Mouse (Mus musculus) midbrain, embryonic 13.5 days (tissue): Measurements from ENCODE around the gene Usp2. TPM values are rescaled to one million over a fixed set of nuclear protein-coding genes. Genes with fewer than 3 reads are reported as not detected.

Source experiments
- ATAC-seq: fragments of 200-750 bp; cut with Nextera tagmentation; 2 replicates; pipeline ENCODE4 v1.8.0; 2017; ENCODE audit warnings: mild to moderate bottlenecking, moderate TSS enrichment, moderate library complexity
- H3K27ac ChIP-seq: fragments of 300-500 bp; sonication (generic); 2 replicates; pipeline ENCODE4 v1.5.1; 2015; ENCODE audit warnings: inconsistent platforms, mild to moderate bottlenecking, moderate library complexity
- H3K27me3 ChIP-seq: fragments of 300-500 bp; sonication (generic); 2 replicates; pipeline ENCODE4 v1.6.1; 2015; ENCODE audit warnings: mild to moderate bottlenecking, inconsistent platforms
- H3K36me3 ChIP-seq: fragments of 300-500 bp; sonication (generic); 2 replicates; pipeline ENCODE4 v1.6.1; 2015; ENCODE audit warnings: mild to moderate bottlenecking, inconsistent platforms
- H3K4me1 ChIP-seq: fragments of 300-500 bp; sonication (generic); replicated peaks from 2 replicates; pipeline ENCODE4 v1.6.1; 2015; ENCODE audit warnings: inconsistent platforms
- H3K4me2 ChIP-seq: fragments of 300-500 bp; sonication (generic); replicated peaks from 2 replicates; pipeline ENCODE4 v1.6.1; 2015; ENCODE audit warnings: moderate library complexity, mild to moderate bottlenecking, inconsistent platforms
- H3K4me3 ChIP-seq: fragments of 300-500 bp; sonication (generic); replicated peaks from 2 replicates; pipeline ENCODE4 v1.5.1; 2015; ENCODE audit warnings: mild to moderate bottlenecking, inconsistent platforms
- H3K9ac ChIP-seq: fragments of 300-500 bp; sonication (generic); replicated peaks from 2 replicates; pipeline ENCODE4 v1.6.1; 2015; ENCODE audit warnings: mild to moderate bottlenecking, inconsistent platforms
- H3K9me3 ChIP-seq: fragments of 300-500 bp; sonication (generic); 2 replicates; pipeline ENCODE4 v1.6.1; 2016; ENCODE audit warnings: mild to moderate bottlenecking, inconsistent platforms
- WGBS: fragments of 180-500 bp; shearing (Covaris S2); methylation state at CpG from one replicate; pipeline ENCODE4 v1.1.7; 2015; 5-methylcytosine and 5-hydroxymethylcytosine counted together
- polyA plus RNA-seq: library from polyadenylated mRNA; unstranded; fragments of >200 nt; fragmentation: Nextera tagmentation; extraction: Ambion mirVana; gene quantifications from 2 replicates; pipeline ENCODE4 v1.2.1, GENCODE M21; 2015

Gene Usp2
- polyA plus RNA-seq, 1 experiment from 2014 or later = 8.3 TPM

DNA sequence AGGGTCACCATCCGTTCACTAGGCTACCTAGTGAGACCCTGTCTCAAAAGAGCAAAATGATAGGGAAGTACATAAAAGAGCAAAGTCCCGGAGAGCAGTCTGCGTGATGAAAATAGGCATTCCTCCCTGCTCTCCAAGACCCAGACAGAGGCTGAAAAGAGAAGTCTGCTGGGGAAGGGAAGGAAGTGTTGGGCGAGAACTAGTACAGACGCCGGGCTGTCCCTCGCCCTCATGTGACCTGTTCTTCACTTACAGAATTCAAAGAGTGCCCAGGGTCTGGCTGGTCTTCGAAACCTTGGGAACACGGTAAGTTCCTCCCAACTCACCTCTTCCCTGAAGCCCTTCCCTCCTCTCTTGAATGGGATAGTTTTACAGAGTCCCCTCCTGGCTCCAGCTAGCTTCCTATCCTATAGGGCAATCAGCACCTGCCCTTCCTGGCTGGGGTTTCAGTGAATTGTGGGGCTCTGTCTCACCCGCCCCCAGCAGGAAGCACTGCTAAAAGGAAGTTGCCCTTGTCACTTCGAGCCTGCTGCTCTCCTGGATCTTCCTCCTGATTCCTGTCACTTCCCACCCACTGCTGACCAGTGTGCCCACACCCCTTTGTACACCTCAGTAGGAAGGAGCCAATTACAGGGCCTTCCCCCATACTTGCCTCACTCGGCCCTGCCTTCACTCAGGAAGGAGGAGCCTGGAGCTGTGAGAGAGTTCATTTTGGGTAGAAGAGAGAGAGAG, 22.2 kb downstream of the Usp2 start:
- Histone ChIP-seq H3K27me3 (peaks cover 50% of the 10 kb centered on the region), H3K4me2 (no peak overlapping the region), H3K4me3 (no peak overlapping the region), H3K4me1 (peaks cover 29% of the 10 kb centered on the region), H3K9ac (no peak overlapping the region), H3K9me3 (no peaks in the 10 kb centered on the region), H3K27ac (no peak overlapping the region), H3K36me3 (0 out of 2 replicates have a peak, but pooled peaks cover 4% of the 10 kb centered on the region)
- 70% methylated on average over 12 of the region's 12 CpGs for WGBS
- no peak for ATAC-seq

DNA sequence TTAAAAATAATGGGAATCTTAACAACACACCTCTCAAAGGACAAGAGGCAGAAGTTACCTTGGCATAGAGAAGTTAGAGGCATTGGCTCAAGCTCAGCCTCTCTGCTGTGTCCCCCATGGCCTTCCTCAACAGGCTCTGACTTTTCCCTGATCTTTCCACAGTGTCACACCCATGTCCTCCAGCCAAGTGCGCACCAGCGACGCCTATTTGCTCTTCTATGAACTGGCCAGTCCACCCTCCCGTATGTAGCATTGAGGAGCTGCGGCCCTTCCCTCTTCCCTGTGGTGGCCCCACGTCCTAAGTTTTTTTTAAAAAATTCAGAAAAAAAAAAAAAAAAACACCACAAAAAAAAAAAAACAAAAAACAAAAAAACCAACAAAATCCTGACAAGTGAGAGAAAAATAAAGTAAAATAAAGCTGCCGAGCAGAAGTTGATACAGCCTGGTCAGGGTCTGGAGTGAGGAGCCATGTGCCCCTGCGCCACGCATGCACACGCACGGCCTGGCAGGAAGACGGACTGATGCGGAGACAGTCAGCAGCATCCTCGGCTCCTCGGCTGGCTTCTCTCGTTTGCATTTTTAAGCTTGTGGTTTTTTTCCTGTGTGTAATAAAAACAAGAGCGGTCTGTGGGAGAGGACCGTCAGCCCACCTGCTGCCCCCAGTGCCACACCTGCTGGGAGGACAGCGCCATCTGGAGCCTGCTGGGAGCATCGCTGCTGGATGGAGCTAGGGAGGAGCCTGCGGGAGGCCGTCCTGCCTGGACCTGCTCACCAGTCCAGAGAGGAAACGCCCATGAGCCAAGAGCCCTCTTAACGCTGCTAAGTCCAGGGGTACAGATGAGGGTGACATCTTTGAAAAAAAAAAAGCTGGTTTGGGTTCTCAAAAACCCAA, 27.0 kb downstream of the Usp2 start:
- Histone ChIP-seq H3K4me1 (peaks cover 18% of the 10 kb centered on the region), H3K9ac (0 out of 2 replicates have a peak overlapping the region, but pooled peaks have one; percentile 23), H3K27me3 (peaks cover 7% of the 10 kb centered on the region), H3K27ac (no peak overlapping the region), H3K9me3 (no peaks in the 10 kb centered on the region), H3K36me3 (0 out of 2 replicates have a peak, but pooled peaks cover 4% of the 10 kb centered on the region), H3K4me3 (0 out of 2 replicates have a peak overlapping the region, but pooled peaks have one; percentile 18), H3K4me2 (peak overlapping the region; percentile 48)
- ATAC-seq = peak; percentile 77
- WGBS = 29% methylated on average over 24 of the region's 24 CpGs

- Histone ChIP-seq H3K9ac (no peak overlapping the region), H3K4me1 (peaks cover 18% of the 10 kb centered on the region), H3K27ac (no peak overlapping the region), H3K9me3 (no peaks in the 10 kb centered on the region), H3K27me3 (no peaks in the 10 kb centered on the region), H3K4me3 (no peak overlapping the region), H3K4me2 (no peak overlapping the region), H3K36me3 (0 out of 2 replicates have a peak, but pooled peaks cover 4% of the 10 kb centered on the region)
- no peak for ATAC-seq
- WGBS = 86% methylated on average over 3 of the region's 3 CpGs
Measured at GRCm38 (mm10) chr9:44094737-44095136, 27.9 kb downstream of the Usp2 start.

DNA sequence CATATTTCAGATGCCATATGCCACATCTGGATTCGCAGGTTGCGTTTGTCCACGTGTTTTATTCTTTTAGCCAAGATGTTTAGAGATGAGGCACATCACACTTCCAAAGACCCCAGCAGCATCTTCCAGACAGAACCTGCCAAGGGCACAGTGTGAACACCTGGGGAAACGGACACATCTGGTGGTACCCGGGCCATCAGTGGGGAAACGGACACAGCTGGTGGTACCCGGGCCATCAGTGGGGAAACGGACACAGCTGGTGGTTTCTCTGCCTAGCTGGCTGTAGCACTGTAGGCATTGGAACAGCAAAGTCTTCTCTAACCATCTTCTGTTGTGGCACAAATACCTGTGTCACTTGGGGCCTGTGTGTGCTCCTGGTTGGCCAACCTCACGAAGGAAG, 29.0 kb downstream of the Usp2 start:
- 0 out of 2 replicates have a peak, but pooled peaks cover 4% of the 10 kb centered on the region for H3K36me3 ChIP-seq
- H3K27me3 ChIP-seq = no peaks in the 10 kb centered on the region
- no peak overlapping the region for H3K4me2 ChIP-seq
- H3K9me3 ChIP-seq = no peaks in the 10 kb centered on the region
- H3K4me3 ChIP-seq = no peak overlapping the region
- no peak overlapping the region for H3K27ac ChIP-seq
- H3K4me1 ChIP-seq = peaks cover 18% of the 10 kb centered on the region
- 91% methylated on average over 9 of the region's 9 CpGs for WGBS
- ATAC-seq = no peak
- no peak overlapping the region for H3K9ac ChIP-seq

DNA sequence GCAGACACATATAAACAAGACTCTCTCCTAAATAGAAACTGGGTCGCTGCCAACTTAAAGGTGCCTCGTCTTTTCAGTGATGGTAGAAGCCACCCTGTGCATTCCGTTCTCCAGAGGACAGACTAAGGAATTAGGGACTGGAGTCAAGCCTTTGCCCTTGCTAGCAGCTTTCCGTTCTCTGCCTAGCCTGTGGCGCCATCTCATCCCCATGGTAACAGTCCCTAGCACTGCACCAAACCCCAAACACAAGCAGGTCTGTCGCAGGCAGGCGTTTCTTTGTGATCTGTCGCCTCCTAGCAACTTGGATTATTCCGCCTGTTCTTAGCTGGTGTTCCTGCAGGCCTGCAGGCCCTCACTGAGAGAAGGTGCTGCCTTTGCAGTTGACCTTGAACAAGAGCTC, 29.7 kb downstream of the Usp2 start:
- WGBS = 13% methylated on average over 9 of the region's 9 CpGs
- H3K4me2 ChIP-seq = no peak overlapping the region
- peak overlapping the region; percentile 66 for H3K27ac ChIP-seq
- H3K9me3 ChIP-seq = no peaks in the 10 kb centered on the region
- peak; percentile 67; the same call in 1 of the 2 replicates for ATAC-seq
- H3K36me3 ChIP-seq = 0 out of 2 replicates have a peak, but pooled peaks cover 4% of the 10 kb centered on the region
- H3K9ac ChIP-seq = no peak overlapping the region
- H3K27me3 ChIP-seq = no peaks in the 10 kb centered on the region
- H3K4me3 ChIP-seq = no peak overlapping the region
- H3K4me1 ChIP-seq = peaks cover 20% of the 10 kb centered on the region

- peaks cover 14% of the 10 kb centered on the region for H3K4me1 ChIP-seq
- H3K27ac ChIP-seq = no peak within 1 kb of the TSS
- WGBS = 44% methylated on average over 9 of the region's 9 CpGs
- no peak within 1 kb of the TSS for H3K9ac ChIP-seq
- no peaks in the 10 kb centered on the region for H3K27me3 ChIP-seq
- no peak within 1 kb of the TSS for H3K4me3 ChIP-seq
- no peaks in the 10 kb centered on the region for H3K9me3 ChIP-seq
- H3K4me2 ChIP-seq = no peak within 1 kb of the TSS
- H3K36me3 ChIP-seq = peaks cover 5% of the 10 kb centered on the region; the same call in 1 of the 2 replicates
- no peak for ATAC-seq
Measured at GRCm38 (mm10) chr9:44101490-44101889, 34.7 kb downstream of the Usp2 start, which contains the start of gene Mfrp. Gene Mfrp, plus strand, starts transcription at chr9:44101729.

DNA sequence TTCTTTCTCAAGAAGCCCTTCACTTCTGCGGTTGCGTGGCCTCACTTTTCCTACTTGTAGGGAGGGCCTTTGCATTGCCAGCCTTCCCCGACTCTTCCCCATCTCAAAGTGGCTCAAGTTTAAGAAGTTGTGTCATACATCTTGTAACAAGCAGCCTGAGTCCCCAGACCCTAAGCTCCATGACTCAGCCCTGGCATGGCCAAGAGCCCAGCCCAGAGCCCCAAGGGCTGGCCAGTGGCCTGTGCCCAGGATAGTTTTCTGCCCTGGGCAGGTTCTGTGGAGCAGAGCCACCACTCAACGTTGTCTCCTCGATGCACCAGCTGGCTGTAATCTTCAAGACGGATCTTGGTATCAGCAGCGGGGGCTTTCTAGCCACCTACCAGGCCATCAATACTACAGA, 38.1 kb downstream of the Usp2 start:
- peaks cover 42% of the 10 kb centered on the region for H3K4me1 ChIP-seq
- H3K9ac ChIP-seq = no peak overlapping the region
- no peak overlapping the region for H3K4me3 ChIP-seq
- 94% methylated on average over 7 of the region's 7 CpGs for WGBS
- H3K36me3 ChIP-seq = peaks cover 5% of the 10 kb centered on the region; the same call in 1 of the 2 replicates
- H3K27me3 ChIP-seq = no peaks in the 10 kb centered on the region
- no peak for ATAC-seq
- H3K9me3 ChIP-seq = no peaks in the 10 kb centered on the region
- no peak overlapping the region for H3K4me2 ChIP-seq
- H3K27ac ChIP-seq = no peak overlapping the region

DNA sequence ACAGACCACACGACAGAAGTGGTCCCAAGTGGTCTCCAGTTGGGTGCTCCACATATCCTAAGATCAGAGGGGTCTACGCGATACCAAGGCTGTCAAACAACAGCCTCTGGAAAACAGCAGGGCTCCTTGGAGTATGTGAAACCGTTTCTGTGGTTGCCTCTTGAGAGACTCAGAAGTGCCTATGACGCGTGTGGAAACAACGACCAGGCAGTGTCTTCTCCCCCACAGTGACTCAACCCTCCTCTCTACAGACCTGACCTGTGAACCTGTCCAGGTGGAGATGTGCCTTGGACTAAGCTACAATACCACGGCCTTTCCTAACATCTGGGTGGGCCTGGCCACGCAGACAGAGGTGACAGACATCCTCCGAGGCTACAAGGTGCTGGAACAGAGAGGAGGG, 39.0 kb downstream of the Usp2 start:
- Histone ChIP-seq H3K9ac (no peak overlapping the region), H3K4me1 (peaks cover 51% of the 10 kb centered on the region), H3K4me3 (no peak overlapping the region), H3K4me2 (no peak overlapping the region), H3K27ac (no peak overlapping the region), H3K9me3 (no peaks in the 10 kb centered on the region), H3K36me3 (peaks cover 5% of the 10 kb centered on the region; the same call in 1 of the 2 replicates), H3K27me3 (no peaks in the 10 kb centered on the region)
- WGBS = 90% methylated on average over 10 of the region's 10 CpGs
- no peak for ATAC-seq

DNA sequence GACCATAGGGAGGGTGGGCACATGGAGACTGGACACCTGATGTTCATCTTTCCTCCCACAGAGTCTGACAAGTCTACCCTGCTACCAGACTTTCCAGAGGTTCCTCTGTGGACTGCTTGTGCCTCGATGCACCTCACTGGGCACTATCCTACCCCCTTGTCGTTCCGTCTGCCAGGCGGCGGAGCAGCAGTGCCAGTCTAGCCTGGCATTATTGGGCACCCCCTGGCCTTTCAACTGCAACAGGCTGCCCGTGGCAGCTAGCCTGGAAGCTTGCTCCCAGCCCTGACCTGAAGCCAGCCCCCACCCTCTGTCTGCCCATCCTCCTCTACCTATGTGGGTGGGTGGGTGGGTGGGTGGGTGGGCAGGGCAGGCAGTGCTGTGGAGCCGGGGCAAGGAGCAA, 39.4 kb downstream of the Usp2 start:
- ATAC-seq = no peak
- Histone ChIP-seq H3K27me3 (no peaks in the 10 kb centered on the region), H3K4me1 (peaks cover 53% of the 10 kb centered on the region), H3K9me3 (no peaks in the 10 kb centered on the region), H3K27ac (no peak overlapping the region), H3K4me2 (no peak overlapping the region), H3K4me3 (no peak overlapping the region), H3K9ac (no peak overlapping the region), H3K36me3 (peaks cover 5% of the 10 kb centered on the region; the same call in 1 of the 2 replicates)
- WGBS = 90% methylated on average over 6 of the region's 7 CpGs

- Histone ChIP-seq H3K4me1 (peaks cover 51% of the 10 kb centered on the region), H3K4me2 (peak overlapping the region; percentile 44; the same call in 1 of the 2 replicates), H3K4me3 (no peak overlapping the region), H3K9me3 (no peaks in the 10 kb centered on the region), H3K27ac (no peak overlapping the region), H3K36me3 (peaks cover 5% of the 10 kb centered on the region; the same call in 1 of the 2 replicates), H3K9ac (no peak overlapping the region), H3K27me3 (no peaks in the 10 kb centered on the region)
- ATAC-seq = no peak
- WGBS = 59% methylated on average over 4 of the region's 4 CpGs
Measured at GRCm38 (mm10) chr9:44106596-44106995, 39.8 kb downstream of the Usp2 start.

- Histone ChIP-seq H3K27ac (peak within 1 kb of the TSS; percentile 51; the same call in 1 of the 2 replicates), H3K4me3 (peak within 1 kb of the TSS; percentile 21), H3K4me1 (peaks cover 55% of the 10 kb centered on the region), H3K9ac (peak within 1 kb of the TSS; percentile 54), H3K4me2 (peak within 1 kb of the TSS; percentile 44), H3K36me3 (peaks cover 5% of the 10 kb centered on the region; the same call in 1 of the 2 replicates), H3K27me3 (no peaks in the 10 kb centered on the region), H3K9me3 (no peaks in the 10 kb centered on the region)
- peak; percentile 60 for ATAC-seq
- 24% methylated on average over 8 of the region's 8 CpGs for WGBS
Measured at GRCm38 (mm10) chr9:44107110-44107509, 40.3 kb downstream of the Usp2 start, which contains the start of gene C1qtnf5. Gene C1qtnf5, plus strand, starts transcription at chr9:44107245.
